Mouse (Mus musculus): Measurements from ENCODE around the gene Oprd1. TPM values are rescaled to one million over a fixed set of nuclear protein-coding genes. Genes with fewer than 3 reads are reported as not detected.

Gene Oprd1
- polyA plus RNA-seq, 1 experiment from 2014 or later, result 0.30 TPM

DNA sequence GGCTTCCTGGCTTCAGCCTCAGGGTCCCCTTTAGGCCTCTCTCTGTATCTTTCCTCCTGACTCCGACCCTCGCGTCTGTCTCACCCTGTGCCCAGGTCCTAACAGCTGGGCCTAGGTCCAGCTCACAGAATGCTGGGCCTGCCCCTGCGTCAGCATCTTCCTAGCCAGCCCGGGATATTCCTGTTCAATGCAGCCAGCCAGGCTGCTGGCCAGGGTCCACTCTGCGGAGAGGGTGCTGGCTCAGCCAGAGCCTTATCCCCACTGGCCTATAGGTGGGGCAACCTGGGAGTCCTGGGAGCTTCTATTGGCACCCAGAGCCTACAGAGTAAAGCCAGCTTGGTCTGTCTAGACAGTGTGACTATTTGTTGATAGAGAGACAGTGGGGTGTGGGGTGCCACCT is 71.3 kb downstream of the Oprd1 start:
- no peak overlapping the region for H3K4me3 ChIP-seq (replicated peaks; ENCODE audit: low read length)
- H3K36me3 ChIP-seq (ENCODE audit: control insufficient read depth, insufficient read depth, low read length), result no peaks in the 10 kb centered on the region
- no peaks in the 10 kb centered on the region for H3K27me3 ChIP-seq (ENCODE audit: control insufficient read depth, insufficient read depth, low read length)
- peaks cover 22% of the 10 kb centered on the region; the same call in 1 of the 2 replicates for H3K4me1 ChIP-seq (ENCODE audit: control insufficient read depth, insufficient read depth, low read length)
- no peak overlapping the region for H3K27ac ChIP-seq (ENCODE audit: low read length)
- H3K9ac ChIP-seq (ENCODE audit: low read length), result peak overlapping the region; percentile 36; the same call in 1 of the 2 replicates
- no peaks in the 10 kb centered on the region for H3K9me3 ChIP-seq (replicated peaks; ENCODE audit: control insufficient read depth, low read length)
- no peak for ATAC-seq (ENCODE audit: insufficient read depth, low FRiP score)
- H3K4me2 ChIP-seq (ENCODE audit: low read depth, low read length), result peak overlapping the region; percentile 94; the same call in 1 of the 2 replicates
- WGBS, result 78% methylated on average over 6 of the region's 6 CpGs

DNA sequence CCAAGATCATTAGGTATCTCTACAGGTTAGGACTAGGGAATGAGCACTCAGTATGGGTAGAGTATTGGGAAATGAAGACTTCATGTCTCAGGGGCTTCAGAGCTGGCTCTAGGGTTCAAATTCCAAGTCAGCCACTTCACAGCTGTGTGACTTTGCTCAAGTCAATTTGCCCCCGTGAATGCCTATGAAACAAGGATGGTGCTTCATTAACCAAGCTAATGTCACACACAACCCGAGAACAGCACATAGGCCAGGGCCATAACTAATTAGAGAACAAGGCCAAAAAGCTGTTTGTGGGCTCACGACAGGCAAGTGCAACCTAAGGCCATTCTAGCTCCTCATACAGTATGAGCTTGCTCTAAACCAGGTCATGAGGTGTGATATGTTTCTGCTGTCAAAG is 72.1 kb downstream of the Oprd1 start:
- Histone ChIP-seq H3K36me3 (ENCODE audit: control insufficient read depth, insufficient read depth, low read length) (no peaks in the 10 kb centered on the region), H3K9ac (ENCODE audit: low read length) (no peak overlapping the region), H3K27me3 (ENCODE audit: control insufficient read depth, insufficient read depth, low read length) (no peaks in the 10 kb centered on the region), H3K4me2 (ENCODE audit: low read depth, low read length) (no peak overlapping the region), H3K4me1 (ENCODE audit: control insufficient read depth, insufficient read depth, low read length) (peaks cover 19% of the 10 kb centered on the region; the same call in 1 of the 2 replicates), H3K27ac (ENCODE audit: low read length) (no peak overlapping the region), H3K4me3 (replicated peaks; ENCODE audit: low read length) (no peak overlapping the region), H3K9me3 (replicated peaks; ENCODE audit: control insufficient read depth, low read length) (no peaks in the 10 kb centered on the region)
- ATAC-seq (ENCODE audit: insufficient read depth, low FRiP score), result no peak
- WGBS, result 81% methylated on average over 3 of the region's 3 CpGs

DNA sequence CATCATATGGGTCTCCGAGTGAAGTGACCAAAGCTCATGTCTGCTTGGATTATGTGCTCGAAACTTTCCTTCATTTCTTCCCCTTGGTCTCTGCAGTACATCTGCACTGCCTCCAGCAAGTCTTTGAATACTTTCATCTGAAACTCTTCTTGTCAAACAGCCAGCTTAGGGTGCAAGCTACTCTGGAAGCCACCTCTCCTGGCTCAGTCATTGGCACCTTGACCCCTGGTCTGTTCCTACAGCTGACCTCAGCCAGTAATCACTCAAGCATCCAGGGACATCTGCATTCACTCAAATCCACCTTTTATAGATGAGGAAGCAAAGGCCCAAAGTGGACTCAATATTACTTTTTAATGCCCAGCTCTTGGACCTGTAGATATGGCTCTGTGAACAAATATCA is 72.6 kb downstream of the Oprd1 start:
- H3K9ac ChIP-seq (ENCODE audit: low read length), result no peak overlapping the region
- H3K4me2 ChIP-seq (ENCODE audit: low read depth, low read length), result no peak overlapping the region
- no peak for ATAC-seq (ENCODE audit: insufficient read depth, low FRiP score)
- peaks cover 14% of the 10 kb centered on the region; the same call in 1 of the 2 replicates for H3K4me1 ChIP-seq (ENCODE audit: control insufficient read depth, insufficient read depth, low read length)
- H3K27ac ChIP-seq (ENCODE audit: low read length), result no peak overlapping the region
- no peaks in the 10 kb centered on the region for H3K36me3 ChIP-seq (ENCODE audit: control insufficient read depth, insufficient read depth, low read length)
- H3K27me3 ChIP-seq (ENCODE audit: control insufficient read depth, insufficient read depth, low read length), result no peaks in the 10 kb centered on the region
- no peak overlapping the region for H3K4me3 ChIP-seq (replicated peaks; ENCODE audit: low read length)
- no peaks in the 10 kb centered on the region for H3K9me3 ChIP-seq (replicated peaks; ENCODE audit: control insufficient read depth, low read length)
- WGBS, result 96% methylated on average over 2 of the region's 2 CpGs

DNA sequence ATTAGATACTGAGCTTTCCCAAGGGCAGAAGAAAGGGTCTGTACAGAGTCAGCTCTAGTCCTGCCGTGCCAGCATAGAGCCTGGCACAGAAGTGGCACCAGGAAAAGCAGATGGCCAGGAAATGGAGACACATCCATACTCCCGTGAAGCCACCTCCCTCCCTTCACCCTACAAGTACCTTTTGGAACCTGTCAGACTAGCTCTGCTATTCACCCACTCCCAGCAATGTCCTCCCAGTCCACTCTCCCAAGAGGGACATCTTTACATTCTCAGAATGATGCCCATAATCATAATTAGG is 76.4 kb downstream of the Oprd1 start:
- Histone ChIP-seq H3K36me3 (ENCODE audit: control insufficient read depth, insufficient read depth, low read length) (no peaks in the 10 kb centered on the region), H3K27ac (ENCODE audit: low read length) (no peak overlapping the region), H3K4me2 (ENCODE audit: low read depth, low read length) (no peak overlapping the region), H3K4me1 (ENCODE audit: control insufficient read depth, insufficient read depth, low read length) (peaks cover 11% of the 10 kb centered on the region), H3K27me3 (ENCODE audit: control insufficient read depth, insufficient read depth, low read length) (no peaks in the 10 kb centered on the region), H3K9ac (ENCODE audit: low read length) (no peak overlapping the region), H3K4me3 (replicated peaks; ENCODE audit: low read length) (no peak overlapping the region), H3K9me3 (replicated peaks; ENCODE audit: control insufficient read depth, low read length) (no peaks in the 10 kb centered on the region)
- WGBS, result 38% methylated on average over 2 of the region's 2 CpGs
- no peak for ATAC-seq (ENCODE audit: insufficient read depth, low FRiP score)

DNA sequence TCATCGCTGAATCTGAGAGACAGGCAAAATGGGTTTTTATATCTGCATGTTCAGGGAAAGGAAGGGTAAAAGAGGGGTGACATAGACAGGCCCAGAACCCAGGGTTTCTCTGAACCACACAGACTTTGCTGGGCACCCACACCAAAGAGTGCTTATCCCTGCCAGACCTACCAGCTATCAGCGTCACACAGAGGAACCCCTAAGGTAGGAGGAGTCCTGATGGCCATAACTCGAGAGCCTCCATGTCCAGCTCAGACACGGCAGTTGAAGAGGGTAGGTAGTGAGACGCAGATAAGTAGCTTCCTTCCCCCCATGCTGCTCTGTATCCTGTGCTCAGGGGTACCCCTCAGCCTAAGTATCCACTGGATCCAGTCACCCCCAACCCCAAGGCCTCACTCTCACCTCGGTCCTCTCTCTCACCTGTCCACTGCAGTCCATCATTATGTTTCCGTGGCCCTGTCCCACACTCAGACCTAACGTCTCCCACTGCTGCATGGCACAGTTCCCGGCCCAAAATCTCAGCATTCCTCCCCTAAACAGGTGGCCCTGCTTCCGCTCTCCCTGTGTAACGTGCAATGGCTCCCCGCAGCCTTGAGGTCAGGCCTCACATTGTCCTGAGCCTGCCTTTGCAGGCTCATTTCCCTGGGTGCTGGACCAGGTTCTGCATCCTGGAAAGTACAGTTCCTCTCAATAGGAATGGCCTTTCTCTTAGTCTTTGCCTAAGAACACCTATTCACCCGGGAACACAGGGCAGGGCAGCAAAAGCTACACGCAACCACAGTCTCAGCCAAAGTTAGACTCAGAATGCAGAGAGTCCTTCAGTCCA is 77.0 kb downstream of the Oprd1 start:
- Histone ChIP-seq H3K27me3 (ENCODE audit: control insufficient read depth, insufficient read depth, low read length) (no peaks in the 10 kb centered on the region), H3K27ac (ENCODE audit: low read length) (no peak overlapping the region), H3K4me1 (ENCODE audit: control insufficient read depth, insufficient read depth, low read length) (peaks cover 11% of the 10 kb centered on the region), H3K9ac (ENCODE audit: low read length) (no peak overlapping the region), H3K9me3 (replicated peaks; ENCODE audit: control insufficient read depth, low read length) (no peaks in the 10 kb centered on the region), H3K4me2 (ENCODE audit: low read depth, low read length) (no peak overlapping the region), H3K36me3 (ENCODE audit: control insufficient read depth, insufficient read depth, low read length) (no peaks in the 10 kb centered on the region), H3K4me3 (replicated peaks; ENCODE audit: low read length) (no peak overlapping the region)
- 79% methylated on average over 14 of the region's 14 CpGs for WGBS
- no peak for ATAC-seq (ENCODE audit: insufficient read depth, low FRiP score)

DNA sequence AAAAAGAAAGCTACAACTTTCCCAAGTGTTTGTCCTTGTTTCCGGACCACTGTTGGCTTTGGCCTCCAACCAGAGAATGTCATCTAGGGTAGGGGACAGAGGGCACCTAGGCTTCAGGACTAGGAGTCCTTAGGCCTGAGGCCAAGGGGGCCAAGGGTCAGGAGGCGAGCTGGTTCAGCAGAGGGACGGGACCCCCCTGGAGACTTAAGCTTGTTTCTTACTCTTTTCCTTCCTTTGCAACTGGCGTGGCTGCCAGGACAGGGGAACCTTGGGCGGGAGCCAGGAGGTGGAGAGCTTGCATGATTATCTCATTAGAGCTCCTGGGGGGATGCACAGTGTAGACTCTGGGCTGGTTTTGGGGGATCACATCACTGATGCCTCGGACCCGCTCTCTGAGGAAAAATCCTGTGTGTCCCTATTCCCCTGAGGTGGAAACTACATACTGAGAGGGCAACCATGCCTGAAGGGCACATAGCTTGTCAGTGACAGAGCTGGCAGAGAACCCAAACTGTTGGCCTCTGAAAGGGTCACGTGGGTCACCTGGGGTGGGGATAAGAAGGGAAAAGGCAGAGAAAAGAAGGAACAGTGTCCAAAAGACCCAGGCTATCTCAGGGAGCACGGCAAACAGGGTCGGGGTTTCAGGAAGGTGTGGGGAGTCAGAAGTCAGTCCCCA is 78.0 kb downstream of the Oprd1 start:
- Histone ChIP-seq H3K4me2 (ENCODE audit: low read depth, low read length) (no peak overlapping the region), H3K36me3 (ENCODE audit: control insufficient read depth, insufficient read depth, low read length) (no peaks in the 10 kb centered on the region), H3K4me3 (replicated peaks; ENCODE audit: low read length) (no peak overlapping the region), H3K27me3 (ENCODE audit: control insufficient read depth, insufficient read depth, low read length) (no peaks in the 10 kb centered on the region), H3K9me3 (replicated peaks; ENCODE audit: control insufficient read depth, low read length) (no peaks in the 10 kb centered on the region), H3K4me1 (ENCODE audit: control insufficient read depth, insufficient read depth, low read length) (peaks cover 11% of the 10 kb centered on the region), H3K27ac (ENCODE audit: low read length) (no peak overlapping the region), H3K9ac (ENCODE audit: low read length) (no peak overlapping the region)
- WGBS, result 62% methylated on average over 10 of the region's 10 CpGs
- ATAC-seq (ENCODE audit: insufficient read depth, low FRiP score), result no peak

DNA sequence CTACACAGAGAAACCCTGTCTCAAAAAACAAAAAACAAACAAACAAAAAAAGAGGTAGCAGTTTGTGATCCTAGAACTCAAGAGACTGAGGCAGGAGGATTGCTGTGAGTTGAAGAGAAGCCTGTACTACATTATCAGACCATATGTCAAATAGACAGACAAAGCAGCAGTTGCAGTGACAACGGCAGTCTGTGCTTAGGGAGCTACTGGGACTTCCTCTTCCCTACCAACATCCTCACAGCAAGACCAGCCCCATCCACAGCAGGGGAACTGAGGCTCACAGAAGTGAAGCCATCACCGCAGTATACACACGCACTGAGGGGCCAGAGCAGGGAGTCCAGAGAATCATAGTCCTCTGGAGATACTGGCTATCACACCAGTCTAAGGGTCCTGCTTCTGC is 78.7 kb downstream of the Oprd1 start:
- Histone ChIP-seq H3K4me2 (ENCODE audit: low read depth, low read length) (no peak overlapping the region), H3K27ac (ENCODE audit: low read length) (no peak overlapping the region), H3K4me3 (replicated peaks; ENCODE audit: low read length) (no peak overlapping the region), H3K36me3 (ENCODE audit: control insufficient read depth, insufficient read depth, low read length) (no peaks in the 10 kb centered on the region), H3K4me1 (ENCODE audit: control insufficient read depth, insufficient read depth, low read length) (peaks cover 11% of the 10 kb centered on the region), H3K9me3 (replicated peaks; ENCODE audit: control insufficient read depth, low read length) (no peaks in the 10 kb centered on the region), H3K9ac (ENCODE audit: low read length) (no peak overlapping the region), H3K27me3 (ENCODE audit: control insufficient read depth, insufficient read depth, low read length) (no peaks in the 10 kb centered on the region)
- ATAC-seq (ENCODE audit: insufficient read depth, low FRiP score), result no peak
- whole genome bisulfite sequencing, result 66% methylated on average over 3 of the region's 3 CpGs

DNA sequence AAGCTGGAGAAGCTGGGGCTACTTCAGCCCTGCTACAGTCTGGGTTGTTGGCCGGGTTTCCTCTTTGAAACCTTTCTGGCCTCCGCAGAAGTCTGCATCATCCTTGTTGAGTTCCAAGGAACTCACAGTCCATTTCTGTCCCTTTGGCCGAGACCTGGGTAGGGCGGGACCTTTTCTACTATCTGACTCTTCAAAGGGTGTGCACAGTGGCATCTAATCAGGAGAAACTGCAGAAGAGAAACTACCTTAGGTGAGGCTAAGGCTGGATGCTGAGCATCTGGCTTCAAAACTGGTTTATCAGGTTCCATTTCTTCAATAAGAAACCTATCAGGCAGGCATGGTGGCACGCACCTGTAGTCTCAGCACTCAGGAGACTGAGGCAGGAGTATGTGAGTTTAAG is 79.7 kb downstream of the Oprd1 start:
- no peak; the same call in 1 of the 2 replicates for ATAC-seq (ENCODE audit: insufficient read depth, low FRiP score)
- H3K4me2 ChIP-seq (ENCODE audit: low read depth, low read length), result no peak overlapping the region
- peaks cover 11% of the 10 kb centered on the region for H3K4me1 ChIP-seq (ENCODE audit: control insufficient read depth, insufficient read depth, low read length)
- no peak overlapping the region for H3K4me3 ChIP-seq (replicated peaks; ENCODE audit: low read length)
- no peaks in the 10 kb centered on the region for H3K9me3 ChIP-seq (replicated peaks; ENCODE audit: control insufficient read depth, low read length)
- peak overlapping the region; percentile 63 for H3K27ac ChIP-seq (ENCODE audit: low read length)
- WGBS, result 74% methylated on average over 5 of the region's 5 CpGs
- no peak overlapping the region for H3K9ac ChIP-seq (ENCODE audit: low read length)
- H3K36me3 ChIP-seq (ENCODE audit: control insufficient read depth, insufficient read depth, low read length), result no peaks in the 10 kb centered on the region
- no peaks in the 10 kb centered on the region for H3K27me3 ChIP-seq (ENCODE audit: control insufficient read depth, insufficient read depth, low read length)

Measured in stomach, embryonic 16.5 days (tissue).